ENCODE assay signal across 25 mouse cellular contexts in genomic region chr4:84482680-84483079, GRCm38 (mm10).
DNase-seq lines count a peak whose midpoint lies in the region; ATAC-seq and TF ChIP-seq lines count a peak whose summit lies in the region.
"Had no signal": no experiment of that assay in that cellular context is flagged by ENCODE, and none has a peak within 500 bp of the region (broad histone marks: within the 10 kb centered on the region; RNA-seq: fewer than 3 reads in every experiment).

No protein-coding gene starts in this region.

- no peaks in the 10 kb centered on the region for H3K27me3 ChIP-seq in intestine, embryonic 15.5 days (replicated peaks)
- H3K27me3 ChIP-seq in intestine, postnatal 0 days (replicated peaks; ENCODE audit: control insufficient read depth, insufficient read depth, low read length), result no peaks in the 10 kb centered on the region
- H3K27me3 ChIP-seq in embryonic facial prominence, embryonic 10.5 days (replicated peaks; ENCODE audit: low read depth, poor library complexity, severe bottlenecking), result no peaks in the 10 kb centered on the region
- no peaks in the 10 kb centered on the region for H3K27me3 ChIP-seq in neural tube, embryonic 13.5 days
- H3K27me3 ChIP-seq: embryonic facial prominence, embryonic 12.5 days; forebrain, embryonic 12.5 days; heart, embryonic 13.5 days; stomach, embryonic 15.5 days had no signal

- TF ChIP-seq POLR2A in brain, embryonic 14.5 days (IDR thresholded peaks at IDR 0.05; ENCODE audit: borderline replicate concordance, extremely low read depth, insufficient read depth, insufficient read length, poor library complexity, severe bottlenecking), result no peak

- whole genome bisulfite sequencing in intestine, embryonic 15.5 days, result 33% methylated on average over 6 of the region's 6 CpGs
- 26% methylated on average over 6 of the region's 6 CpGs for WGBS in intestine, postnatal 0 days
- WGBS in embryonic facial prominence, embryonic 10.5 days, result 76% methylated on average over 6 of the region's 6 CpGs
- 30% methylated on average over 6 of the region's 6 CpGs for WGBS in neural tube, embryonic 13.5 days

- no peak overlapping the region for H3K4me2 ChIP-seq in intestine, embryonic 15.5 days (replicated peaks)
- H3K4me2 ChIP-seq in intestine, postnatal 0 days (replicated peaks; ENCODE audit: low read depth), result no peak overlapping the region
- 0 out of 2 replicates have a peak overlapping the region, but pooled peaks have one; percentile 3 for H3K4me2 ChIP-seq in neural tube, embryonic 13.5 days
- H3K4me2 ChIP-seq: embryonic facial prominence, embryonic 12.5 days; forebrain, embryonic 12.5 days; heart, embryonic 13.5 days; stomach, embryonic 15.5 days had no signal

- TF ChIP-seq CTCF in intestine, postnatal 0 days (IDR thresholded peaks at IDR 0.05; ENCODE audit: low read depth), result no peak
- TF ChIP-seq CTCF in brain, embryonic 14.5 days (IDR thresholded peaks at IDR 0.05; ENCODE audit: borderline replicate concordance, extremely low read depth, insufficient read depth, insufficient read length), result no peak

- no peak overlapping the region for H3K4me3 ChIP-seq in intestine, embryonic 15.5 days (replicated peaks)
- H3K4me3 ChIP-seq in intestine, postnatal 0 days (ENCODE audit: low read depth, low read length), result no peak overlapping the region
- H3K4me3 ChIP-seq in embryonic facial prominence, embryonic 10.5 days, result no peak overlapping the region
- no peak overlapping the region for H3K4me3 ChIP-seq in neural tube, embryonic 13.5 days
- H3K4me3 ChIP-seq: embryonic facial prominence, embryonic 12.5 days; forebrain, embryonic 12.5 days; heart, embryonic 13.5 days; myocyte; stomach, embryonic 15.5 days had no signal

- peak; percentile 55; the same call in 1 of the 2 replicates for ATAC-seq in intestine, embryonic 15.5 days
- ATAC-seq in intestine, postnatal 0 days, result no peak
- ATAC-seq in neural tube, embryonic 13.5 days (ENCODE audit: low read depth), result peak; percentile 40
- ATAC-seq: lung, postnatal 0 days had no signal

- no peak overlapping the region for H3K27ac ChIP-seq in intestine, embryonic 15.5 days
- H3K27ac ChIP-seq in intestine, postnatal 0 days (ENCODE audit: low read depth, low read length), result no peak overlapping the region
- 0 out of 2 replicates have a peak overlapping the region, but pooled peaks have one; percentile 5 for H3K27ac ChIP-seq in embryonic facial prominence, embryonic 10.5 days (replicated peaks)
- no peak overlapping the region for H3K27ac ChIP-seq in neural tube, embryonic 13.5 days (replicated peaks)
- H3K27ac ChIP-seq: embryonic facial prominence, embryonic 12.5 days; forebrain, embryonic 12.5 days; heart, embryonic 13.5 days; macrophage; stomach, embryonic 15.5 days had no signal

- no peaks in the 10 kb centered on the region for H3K36me3 ChIP-seq in intestine, embryonic 15.5 days
- no peaks in the 10 kb centered on the region for H3K36me3 ChIP-seq in intestine, postnatal 0 days (ENCODE audit: control insufficient read depth, insufficient read depth)
- H3K36me3 ChIP-seq in embryonic facial prominence, embryonic 10.5 days (replicated peaks), result no peaks in the 10 kb centered on the region
- no peaks in the 10 kb centered on the region for H3K36me3 ChIP-seq in neural tube, embryonic 13.5 days
- H3K36me3 ChIP-seq: embryonic facial prominence, embryonic 12.5 days; forebrain, embryonic 12.5 days; heart, embryonic 13.5 days; stomach, embryonic 15.5 days had no signal

- peak; percentile 27 for DNase-seq in brain, embryonic 14.5 days (ENCODE audit: low read depth)
- no peak for DNase-seq in embryonic facial prominence, embryonic 10.5 days (ENCODE audit: low spot score)
- no peak for DNase-seq in adrenal gland, adult 8-10 months
- no peak for DNase-seq in ovary, postnatal 10 days (ENCODE audit: low spot score)
- DNase-seq: adrenal gland, adult 2 months; cerebellum, adult 18-20 months; gastrocnemius, postnatal 10 days; heart, adult 18-20 months; heart, postnatal 14 days; kidney, adult 8-10 months; kidney, postnatal 14 days; left cerebral cortex, postnatal 4 days; liver; right cerebral cortex, postnatal 4 days; thymus, postnatal 25 days had no signal

- peaks cover 8% of the 10 kb centered on the region; the same call in 1 of the 2 replicates for H3K4me1 ChIP-seq in intestine, embryonic 15.5 days (replicated peaks)
- H3K4me1 ChIP-seq in intestine, postnatal 0 days (replicated peaks; ENCODE audit: control insufficient read depth, insufficient read depth, low read length), result no peaks in the 10 kb centered on the region
- H3K4me1 ChIP-seq in embryonic facial prominence, embryonic 10.5 days, result peaks cover 12% of the 10 kb centered on the region
- peaks cover 13% of the 10 kb centered on the region for H3K4me1 ChIP-seq in neural tube, embryonic 13.5 days (replicated peaks)
- H3K4me1 ChIP-seq: heart, embryonic 13.5 days; stomach, embryonic 15.5 days had no signal

- H3K9ac ChIP-seq in intestine, embryonic 15.5 days, result no peak overlapping the region
- no peak overlapping the region for H3K9ac ChIP-seq in intestine, postnatal 0 days (ENCODE audit: low read depth, low read length)
- no peak overlapping the region for H3K9ac ChIP-seq in neural tube, embryonic 13.5 days
- H3K9ac ChIP-seq: embryonic facial prominence, embryonic 12.5 days; forebrain, embryonic 12.5 days; heart, embryonic 13.5 days; stomach, embryonic 15.5 days had no signal

- no peaks in the 10 kb centered on the region for H3K9me3 ChIP-seq in intestine, embryonic 15.5 days
- H3K9me3 ChIP-seq in intestine, postnatal 0 days (ENCODE audit: control insufficient read depth), result no peaks in the 10 kb centered on the region
- no peaks in the 10 kb centered on the region for H3K9me3 ChIP-seq in embryonic facial prominence, embryonic 10.5 days
- no peaks in the 10 kb centered on the region for H3K9me3 ChIP-seq in neural tube, embryonic 13.5 days
- H3K9me3 ChIP-seq: embryonic facial prominence, embryonic 12.5 days; forebrain, embryonic 12.5 days; heart, embryonic 13.5 days; stomach, embryonic 15.5 days had no signal
